Mouse (Mus musculus): Measurements from ENCODE around the gene Sorcs2.

Sorcs2 gene

DNA sequence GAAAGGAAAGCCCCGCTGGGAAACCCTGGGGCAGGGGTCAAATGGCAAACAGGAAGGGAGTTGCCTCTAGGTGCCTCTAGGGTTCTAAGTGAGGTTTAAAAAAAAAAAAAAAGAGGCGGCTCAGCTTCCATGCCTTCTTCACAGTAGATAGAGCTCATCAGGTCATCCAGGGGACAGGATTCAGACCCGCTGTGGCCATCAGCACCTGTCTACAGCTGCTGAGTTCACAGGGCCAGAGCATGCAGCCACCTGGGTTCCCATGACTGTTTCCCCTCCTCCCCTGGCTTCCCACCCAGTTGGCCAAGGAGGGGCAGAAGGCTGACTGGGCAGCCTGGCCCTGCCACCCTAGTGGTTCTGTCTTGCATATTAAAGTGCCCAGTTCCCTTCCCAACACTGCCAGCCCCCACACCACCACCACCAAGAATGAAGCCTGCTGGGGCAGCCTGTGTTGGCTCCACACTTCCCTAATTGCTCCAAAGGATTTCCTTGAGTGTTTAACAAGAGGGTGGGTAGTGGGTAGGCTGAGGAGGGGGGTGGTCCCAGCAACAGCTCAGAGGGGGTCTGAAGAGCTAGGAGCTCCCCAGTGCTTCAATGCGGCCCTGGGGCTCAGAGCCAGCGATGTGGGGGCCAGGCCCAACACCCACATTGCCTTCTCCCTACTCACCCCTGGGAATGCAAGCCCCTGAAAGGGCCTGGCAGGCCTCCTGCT is 38.2 kb downstream of the Sorcs2 start:
- in situ Hi-C loops (cut with MseI, MboI), result no loop called here

- in situ Hi-C loops (cut with MseI, MboI), result no loop called here
Measured at GRCm38 (mm10) chr5:36358161-36358560, 39.8 kb downstream of the Sorcs2 start.

GRCm38 (mm10) chr5:36356659-36357058 is 41.3 kb downstream of the Sorcs2 start:
- in situ Hi-C loops (cut with MseI, MboI), result no loop called here

GRCm38 (mm10) chr5:36355683-36356082 is 42.3 kb downstream of the Sorcs2 start:
- in situ Hi-C loops (cut with MseI, MboI), result no loop called here

DNA sequence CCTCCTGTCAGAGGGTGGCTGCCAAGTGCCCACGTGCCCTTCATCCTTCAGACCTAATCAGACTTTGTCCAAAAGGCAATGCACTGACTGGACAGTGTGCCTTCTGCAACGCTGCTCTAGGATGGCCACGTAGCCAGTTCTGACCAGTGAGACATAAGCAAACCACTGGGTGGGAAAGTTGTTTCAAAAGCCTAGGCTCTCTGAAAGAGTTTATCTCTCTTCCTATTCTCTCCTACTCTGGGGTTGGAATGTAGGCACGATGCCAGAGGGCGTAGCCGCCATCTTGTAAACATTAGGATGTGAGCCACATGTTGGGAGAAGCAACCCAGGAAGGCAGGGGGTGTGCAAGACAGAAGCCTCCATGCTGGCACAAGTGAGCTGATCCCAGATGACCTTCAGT is 44.3 kb downstream of the Sorcs2 start:
- in situ Hi-C loops (cut with MseI, MboI), result no loop called here

DNA sequence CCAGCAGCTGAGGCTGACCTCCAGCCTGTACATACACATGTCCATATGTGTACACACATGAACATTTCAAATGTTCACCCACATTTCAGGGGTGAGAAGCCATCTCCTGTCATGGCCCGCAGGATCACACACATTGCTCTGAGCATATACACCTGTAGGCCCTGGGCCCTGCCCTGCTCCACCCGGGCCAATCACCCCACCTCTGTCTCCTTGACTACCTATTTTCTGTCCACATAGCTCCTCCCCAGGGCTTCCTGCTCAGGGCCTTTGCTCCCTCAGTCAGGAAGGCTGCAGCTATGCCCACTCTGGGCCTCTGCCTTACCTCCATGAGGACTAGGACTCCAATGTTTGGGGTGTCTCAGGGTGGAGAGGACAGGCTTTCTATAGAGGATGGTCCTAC is 44.7 kb downstream of the Sorcs2 start:
- in situ Hi-C loops (cut with MseI, MboI), result no loop called here

GRCm38 (mm10) chr5:36346698-36347097 is 51.2 kb downstream of the Sorcs2 start:
- in situ Hi-C loops (cut with MseI, MboI), result no loop called here

DNA sequence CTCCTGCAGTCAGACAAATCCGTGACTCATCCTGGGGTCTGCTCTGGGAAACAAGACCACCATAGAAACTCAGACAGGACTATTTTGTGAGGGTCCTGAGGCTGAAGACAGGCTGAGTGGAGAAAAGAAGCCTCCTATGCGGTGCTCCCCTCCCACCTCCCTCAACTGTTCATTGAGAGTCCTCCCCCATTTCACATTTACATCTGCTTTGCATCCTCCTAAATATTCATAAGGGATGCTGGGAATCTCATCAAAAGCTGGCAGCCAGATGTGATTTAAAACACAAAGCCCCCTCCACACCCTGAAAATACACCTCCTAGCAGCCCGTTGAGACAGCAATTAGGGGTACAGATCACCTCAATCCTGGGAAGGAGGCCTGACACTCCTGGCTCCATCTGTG is 58.7 kb downstream of the Sorcs2 start:
- in situ Hi-C loops (cut with MseI, MboI), result no loop called here

GRCm38 (mm10) chr5:36336252-36336651 is 61.7 kb downstream of the Sorcs2 start:
- in situ Hi-C loops (cut with MseI, MboI), result no loop called here

DNA sequence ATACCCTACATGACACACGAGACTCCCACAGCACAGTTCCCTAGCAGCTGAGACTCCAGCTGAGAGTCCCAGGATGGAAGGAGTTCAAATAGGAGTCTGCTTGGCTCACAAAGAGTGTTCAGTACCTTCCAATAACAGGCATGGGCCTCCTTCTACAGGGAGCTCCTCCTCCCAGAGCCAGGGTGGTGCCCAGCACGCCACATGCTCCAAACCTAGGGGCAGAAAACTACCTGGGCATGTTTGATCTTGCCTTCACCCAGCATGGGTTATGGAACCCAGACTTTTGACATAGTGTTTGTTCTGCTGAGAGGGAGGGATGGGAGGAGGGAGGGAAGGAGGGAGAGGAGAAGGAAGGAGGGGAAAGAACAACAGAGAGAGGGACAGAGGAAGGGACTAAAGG is 62.3 kb downstream of the Sorcs2 start:
- in situ Hi-C loops (cut with MseI, MboI), result no loop called here

- in situ Hi-C loops (cut with MseI, MboI), result no loop called here
Measured at GRCm38 (mm10) chr5:36334227-36334626, 63.7 kb downstream of the Sorcs2 start.

GRCm38 (mm10) chr5:36330472-36331155 is 67.3 kb downstream of the Sorcs2 start:
- in situ Hi-C loops (cut with MseI, MboI), result no loop called here

DNA sequence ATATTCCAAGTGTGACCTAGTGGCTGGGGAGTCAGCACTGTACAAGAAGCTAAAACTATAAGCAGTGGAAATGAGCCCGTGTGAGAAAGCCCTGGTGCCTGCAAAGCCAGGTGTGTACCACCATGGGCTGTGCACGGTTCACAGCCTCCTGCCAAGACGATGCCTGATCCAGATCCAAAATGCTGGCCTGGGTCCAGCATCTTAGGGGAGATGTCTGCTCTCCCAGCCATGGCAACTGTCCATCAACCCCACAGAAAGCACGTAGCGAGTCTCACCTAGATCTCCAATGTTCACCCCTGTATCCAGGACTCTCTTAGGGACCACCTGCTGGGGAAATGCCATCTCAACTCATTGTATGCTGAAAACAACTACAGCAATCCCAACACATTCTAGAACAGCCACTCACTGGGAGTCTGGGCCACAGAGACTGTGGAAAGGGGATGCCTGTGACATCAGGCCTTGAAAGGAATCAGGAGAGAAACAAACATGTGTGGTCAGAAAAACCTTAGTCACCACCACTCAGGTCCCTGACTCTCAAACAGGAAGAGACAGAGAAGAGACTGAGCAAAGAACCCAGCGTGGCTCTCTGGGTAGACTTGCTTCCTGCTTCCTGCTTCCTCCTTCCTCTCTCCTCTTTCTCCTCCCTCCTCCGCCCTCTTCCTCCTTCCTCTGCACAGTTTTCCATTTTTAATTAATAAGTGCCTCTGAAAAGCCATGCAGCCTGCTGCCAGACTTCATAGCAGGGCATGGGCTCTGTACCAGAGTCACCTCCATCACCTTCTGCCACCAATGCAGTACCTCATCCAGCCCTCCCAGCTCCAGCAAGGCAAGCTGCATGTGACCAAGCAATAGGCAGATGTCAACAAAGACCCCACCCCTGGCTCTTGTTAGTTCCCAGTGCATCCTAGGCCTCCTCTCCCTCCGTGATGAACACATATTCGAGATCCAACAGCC is 71.6 kb downstream of the Sorcs2 start:
- in situ Hi-C loops (cut with MseI, MboI), result no loop called here

DNA sequence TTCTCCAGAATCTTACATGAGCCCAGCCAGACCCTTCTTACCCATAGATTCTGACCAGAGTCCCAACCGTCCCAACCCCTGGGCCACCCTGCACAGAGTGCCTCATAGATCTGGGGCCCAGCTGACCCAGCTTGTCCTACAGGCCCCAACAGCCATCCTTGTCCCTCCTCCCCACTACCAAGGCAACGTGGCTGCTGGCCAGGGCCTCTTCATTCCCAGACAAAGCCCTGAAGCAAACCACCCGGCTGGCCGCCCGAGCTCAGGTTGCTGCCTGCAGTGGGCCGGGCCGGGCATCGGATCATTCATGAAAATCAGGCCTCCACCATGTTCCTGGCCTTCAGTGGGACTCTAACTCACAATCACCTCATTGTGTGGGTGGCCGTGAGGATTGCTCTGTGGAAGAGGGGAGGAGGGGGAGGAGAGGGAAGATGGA is 73.8 kb downstream of the Sorcs2 start:
- in situ Hi-C loops (cut with MseI, MboI), result loop anchor here in 1 of 2 experiments (5.0 kb wide), 1 partner anchor 73 kb away; the partner anchor contains the start of gene Sorcs2

GRCm38 (mm10) chr5:36323526-36323925 is 74.4 kb downstream of the Sorcs2 start:
- in situ Hi-C loops (cut with MseI, MboI), result loop anchor here in 1 of 2 experiments (5.0 kb wide), 1 partner anchor 74 kb away; the partner anchor contains the start of gene Sorcs2

DNA sequence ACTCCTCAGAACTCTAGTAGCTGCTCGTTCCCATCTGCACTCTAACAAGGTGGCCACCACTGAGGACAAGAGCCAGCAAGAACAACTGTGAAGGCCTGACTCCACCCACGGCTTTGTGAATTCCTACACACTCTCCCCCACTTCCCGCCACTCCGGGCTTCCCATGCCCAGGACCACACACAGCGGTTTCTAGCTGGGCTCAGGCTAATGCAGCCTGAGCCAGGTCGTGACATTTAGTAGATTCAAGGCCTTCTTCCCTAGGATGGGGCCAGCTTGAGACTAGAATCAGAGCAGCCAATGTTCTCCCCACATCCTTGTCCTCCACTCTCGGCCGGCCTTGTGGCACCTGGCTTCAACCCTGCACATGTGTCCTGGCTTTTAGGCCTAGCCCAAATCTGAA is 76.4 kb downstream of the Sorcs2 start:
- in situ Hi-C loops (cut with MseI, MboI), result loop anchor here in 1 of 2 experiments (5.0 kb wide), 1 partner anchor 76 kb away; the partner anchor contains the start of gene Sorcs2

GRCm38 (mm10) chr5:36320667-36321066 is 77.3 kb downstream of the Sorcs2 start:
- in situ Hi-C loops (cut with MseI, MboI), result loop anchor here in 1 of 2 experiments (5.0 kb wide), 1 partner anchor 77 kb away; the partner anchor contains the start of gene Sorcs2

DNA sequence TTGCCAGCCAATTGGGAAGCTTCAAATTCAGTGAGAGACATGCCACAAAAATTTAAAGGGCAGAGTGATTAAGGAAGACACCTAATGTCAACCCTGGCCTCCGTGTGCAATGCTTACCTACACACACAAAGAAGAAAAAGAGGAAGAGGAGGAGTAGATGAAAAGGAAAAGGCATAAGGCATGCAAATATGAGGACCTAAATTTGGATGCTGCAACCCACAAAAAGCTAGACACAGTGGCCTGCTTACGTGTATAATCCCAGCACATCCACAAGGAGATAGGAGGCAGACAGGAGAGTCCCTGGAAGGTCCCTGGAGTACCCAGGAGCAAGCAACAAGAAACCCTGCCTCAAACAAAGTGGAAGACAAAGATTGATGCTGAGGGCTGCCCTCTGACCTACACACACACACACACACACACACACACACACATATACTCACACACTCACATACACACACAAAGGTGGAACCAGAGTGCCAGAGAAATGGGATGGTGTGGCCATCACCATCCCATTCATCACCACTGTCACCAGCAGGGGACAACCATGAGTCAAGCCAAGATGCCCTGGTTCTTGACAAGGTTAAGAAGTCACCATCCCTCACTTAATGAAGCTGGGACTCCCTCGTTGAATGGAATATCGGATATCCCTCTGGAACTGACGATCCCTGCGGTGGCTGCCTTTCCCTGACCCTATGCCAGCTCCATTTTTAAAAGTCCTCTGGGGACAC is 80.1 kb downstream of the Sorcs2 start:
- in situ Hi-C loops (cut with MseI, MboI), result no loop called here

DNA sequence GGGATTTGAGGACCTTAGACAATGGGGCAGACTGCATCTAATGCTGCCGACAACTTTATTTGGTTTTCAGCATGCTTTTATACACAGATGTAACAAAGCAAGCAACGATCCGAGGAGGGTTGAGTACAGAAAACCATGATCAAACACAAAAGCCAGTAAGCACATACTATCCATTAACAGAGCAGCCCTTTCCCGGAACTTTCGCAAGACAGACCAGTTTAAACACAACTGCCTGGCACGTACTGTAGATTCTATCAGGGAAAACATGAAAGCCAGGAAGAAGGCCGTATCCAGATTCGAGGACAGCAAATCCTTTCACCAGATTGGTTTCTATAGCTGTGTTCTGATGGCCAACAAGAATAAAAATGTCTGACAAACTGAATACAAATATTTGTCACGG is 82.8 kb downstream of the Sorcs2 start:
- in situ Hi-C loops (cut with MseI, MboI), result no loop called here

GRCm38 (mm10) chr5:36313353-36314079 is 84.4 kb downstream of the Sorcs2 start:
- in situ Hi-C loops (cut with MseI, MboI), result no loop called here
